Mouse (Mus musculus) ES-Bruce4 (cell line): ENCODE results near the gene Il20ra.

ENCODE experiments used
- CTCF ChIP-seq: IDR thresholded peaks from one replicate; pipeline ENCODE4 v1.8.1; 2011; ENCODE audit warnings: low read depth, low read length
- EP300 ChIP-seq: IDR thresholded peaks from 2 replicates; pipeline ENCODE4 v1.6.1; 2011; ENCODE audit warnings: low read depth, low read length; ENCODE audit not compliant: insufficient read depth
- POLR2A ChIP-seq: IDR thresholded peaks from one replicate; pipeline ENCODE4 v1.8.1; 2011; ENCODE audit warnings: low read length; ENCODE audit not compliant: insufficient read depth

DNA sequence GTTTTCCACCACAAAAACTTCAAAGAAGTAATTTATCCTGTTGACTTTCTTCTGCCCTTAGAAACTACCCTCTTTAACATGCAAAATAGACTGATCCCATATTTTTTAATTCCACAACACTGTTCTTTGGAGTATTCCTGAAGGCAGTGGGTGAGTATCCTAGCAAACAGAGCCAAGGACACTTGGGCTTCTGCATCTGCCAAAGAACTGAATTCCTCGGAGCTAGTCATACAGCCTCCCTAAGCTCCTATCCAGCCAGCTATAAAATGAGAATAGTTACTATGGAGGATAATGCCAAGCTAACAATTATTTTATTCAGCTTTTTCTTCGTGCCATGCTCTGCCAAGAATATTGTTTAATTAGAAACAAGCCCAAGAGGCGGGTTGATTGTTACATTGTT lies 9.9 kb downstream of the Il20ra start:
- TF ChIP-seq CTCF (no peak), POLR2A (no peak), EP300 (no peak)
